Mouse (Mus musculus) bone marrow macrophage, adult 2 months (primary cell): ENCODE measurements around the gene Prkd1. TPM values are rescaled to one million over a fixed set of nuclear protein-coding genes. Genes with fewer than 3 reads are reported as not detected.
A peak's percentile ranks its signal among the peaks of the same experiment; 100 is the strongest.
"Not testable (repeated sequence)": the region's sequence is repeated elsewhere in the genome, so short reads cannot be mapped to it uniquely, and the experiment has no call there.

Source experiments
- H3K27ac ChIP-seq: 2 replicates; pipeline ENCODE4 v1.5.1; 2012; ENCODE audit warnings: low read depth, low read length; ENCODE audit not compliant: insufficient read depth
- H3K4me1 ChIP-seq: 2 replicates; pipeline ENCODE4 v1.6.1; 2012; ENCODE audit warnings: low read length; ENCODE audit not compliant: control insufficient read depth, insufficient read depth
- H3K4me3 ChIP-seq: 2 replicates; pipeline ENCODE4 v1.5.1; 2012; ENCODE audit warnings: mild to moderate bottlenecking, low read length, moderate library complexity; ENCODE audit not compliant: insufficient read depth
- CTCF ChIP-seq: IDR thresholded peaks from 2 replicates; pipeline ENCODE4 v1.5.1; 2012; ENCODE audit warnings: low read depth, mild to moderate bottlenecking, low read length, moderate library complexity
- POLR2A ChIP-seq: IDR thresholded peaks from 2 replicates; pipeline ENCODE4 v1.6.1; 2012; ENCODE audit warnings: mild to moderate bottlenecking, low read depth, low read length, borderline replicate concordance
- polyA plus RNA-seq: library from polyadenylated mRNA; stranded (reverse); fragments of >200 nt; gene quantifications from 2 replicates; pipeline ENCODE4 v1.2.4, GENCODE M21; 2012; ENCODE audit not compliant: missing spikeins, insufficient read depth, insufficient read length

The Prkd1 gene
- polyA plus RNA-seq, result not detected in 2 replicates

- Histone ChIP-seq H3K4me3 (peak within 1 kb of the TSS; percentile 30), H3K4me1 (no peaks in the 10 kb centered on the region), H3K27ac (no peak within 1 kb of the TSS)
- no peak for TF ChIP-seq CTCF
- no peak for TF ChIP-seq POLR2A
Measured at GRCm38 (mm10) chr12:50648671-50649541, at the start of gene Prkd1. TSS of gene Prkd1 (minus strand) at chr12:50649098.

- Histone ChIP-seq H3K4me1 (no peaks in the 10 kb centered on the region), H3K4me3 (no peak overlapping the region), H3K27ac (no peak overlapping the region)
- TF ChIP-seq CTCF (no peak), POLR2A (no peak)
Measured at GRCm38 (mm10) chr12:50697492-50697891, 48.6 kb upstream of the Prkd1 start.

DNA sequence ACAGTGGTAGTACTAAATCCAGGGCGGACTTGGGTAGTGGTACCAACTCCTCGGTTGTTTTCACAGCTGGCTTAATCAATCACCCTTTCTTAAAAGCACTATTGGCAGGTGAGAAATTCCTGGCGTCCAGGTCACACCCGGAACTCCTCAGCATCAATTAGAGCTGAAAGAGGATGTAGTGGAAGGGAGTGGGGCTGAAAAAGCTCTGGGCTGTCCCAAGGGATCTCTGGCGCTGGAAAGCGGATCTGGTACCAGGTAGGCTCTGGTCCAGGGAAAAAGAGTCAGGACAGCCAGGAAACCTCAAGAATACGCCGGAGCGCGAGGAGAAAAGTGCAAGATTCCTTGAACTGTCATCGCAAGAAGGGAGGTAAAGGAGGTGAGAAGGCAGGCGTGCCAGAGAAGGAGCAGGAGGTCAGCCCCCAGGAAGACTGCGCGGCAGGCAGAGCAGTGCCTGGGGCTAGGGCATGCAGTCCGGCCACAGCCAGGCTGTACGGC lies 675 bp downstream of the Prkd1 start:
- no peaks in the 10 kb centered on the region for H3K4me1 ChIP-seq
- TF ChIP-seq POLR2A, result no peak
- no peak for TF ChIP-seq CTCF
- H3K4me3 ChIP-seq, result no peak overlapping the region

DNA sequence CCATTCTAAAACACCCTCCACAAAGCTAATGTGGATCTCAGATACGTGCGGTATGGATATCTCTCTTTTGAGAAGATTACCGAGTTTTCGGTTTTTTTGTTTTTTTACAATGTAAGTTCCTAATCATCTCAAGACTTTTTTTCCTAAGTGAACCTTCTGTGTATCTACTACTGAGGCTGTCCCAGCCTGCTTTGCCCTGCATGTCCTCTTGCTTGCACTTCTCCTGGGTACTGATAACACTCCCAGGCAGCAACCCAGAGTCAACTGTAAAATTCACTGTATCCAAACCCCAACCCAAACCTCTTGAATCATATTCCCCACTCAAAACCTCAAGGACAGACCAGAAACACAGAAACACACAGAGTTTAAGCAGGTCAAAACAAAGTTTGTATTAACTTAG lies 2.0 kb downstream of the Prkd1 start:
- TF ChIP-seq CTCF (no peak), POLR2A (no peak)
- Histone ChIP-seq H3K4me3 (no peak overlapping the region), H3K4me1 (no peaks in the 10 kb centered on the region), H3K27ac (no peak overlapping the region)

More for the DNA sequence above, 675 bp downstream of the Prkd1 start:
- no peak overlapping the region for H3K27ac ChIP-seq

GRCm38 (mm10) chr12:50642671-50643070 lies 6.2 kb downstream of the Prkd1 start:
- no peak overlapping the region for H3K27ac ChIP-seq
- H3K4me1 ChIP-seq, result no peaks in the 10 kb centered on the region
- TF ChIP-seq POLR2A (no peak), CTCF (no peak)
- no peak overlapping the region for H3K4me3 ChIP-seq

GRCm38 (mm10) chr12:50640171-50640570 lies 8.7 kb downstream of the Prkd1 start:
- Histone ChIP-seq H3K4me3 (no peak overlapping the region), H3K4me1 (no peaks in the 10 kb centered on the region), H3K27ac (no peak overlapping the region)
- TF ChIP-seq CTCF (no peak), POLR2A (no peak)

DNA sequence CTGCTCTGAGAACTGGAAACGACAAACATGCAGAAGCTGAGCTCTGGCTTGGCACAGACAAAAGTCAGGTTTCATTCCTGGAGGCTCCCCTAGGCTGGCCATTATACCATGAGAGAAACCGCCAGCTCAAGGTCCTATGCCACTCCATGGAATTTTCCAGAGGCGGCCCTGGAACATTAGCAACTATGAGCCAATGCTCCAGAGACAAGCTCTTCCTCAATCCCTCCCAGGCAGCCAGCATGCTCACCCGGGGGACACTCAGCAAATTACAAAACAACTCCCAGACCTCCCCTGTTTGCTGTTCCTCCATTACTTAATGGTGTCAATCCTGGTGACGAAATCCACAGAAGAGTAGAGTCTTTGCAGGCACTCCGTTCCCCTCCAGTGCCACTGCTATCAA lies 14.5 kb downstream of the Prkd1 start:
- TF ChIP-seq CTCF (no peak), POLR2A (no peak)
- no peak overlapping the region for H3K4me3 ChIP-seq
- H3K4me1 ChIP-seq, result no peaks in the 10 kb centered on the region
- H3K27ac ChIP-seq, result no peak overlapping the region

GRCm38 (mm10) chr12:50626100-50626499 lies 22.8 kb downstream of the Prkd1 start:
- not testable (repeated sequence) for H3K4me1 ChIP-seq, H3K4me3 ChIP-seq, H3K27ac ChIP-seq

GRCm38 (mm10) chr12:50624175-50624574 lies 24.7 kb downstream of the Prkd1 start:
- TF ChIP-seq CTCF (no peak), POLR2A (no peak)
- Histone ChIP-seq H3K27ac (no peak overlapping the region), H3K4me3 (no peak overlapping the region), H3K4me1 (no peaks in the 10 kb centered on the region)

DNA sequence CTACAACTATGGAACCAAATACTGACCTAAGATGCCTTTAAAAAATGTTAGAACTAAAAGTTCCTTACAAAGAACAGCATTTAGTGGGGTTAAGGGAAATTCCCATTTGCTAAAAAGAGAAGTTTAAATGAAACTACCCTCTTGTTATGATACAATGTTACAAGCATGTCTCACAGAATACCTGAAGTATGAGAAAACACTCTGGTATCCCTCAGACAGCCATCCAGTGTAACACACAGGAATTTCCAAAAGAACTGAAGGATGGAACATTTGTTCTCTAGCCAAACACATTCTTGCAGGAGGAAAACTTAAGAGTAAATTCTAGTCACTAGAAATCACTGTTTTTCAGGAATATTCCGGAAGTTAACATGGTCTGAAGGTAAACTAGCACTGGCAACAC lies 33.0 kb downstream of the Prkd1 start:
- H3K27ac ChIP-seq, result no peak overlapping the region
- no peaks in the 10 kb centered on the region for H3K4me1 ChIP-seq
- TF ChIP-seq CTCF, result no peak
- no peak for TF ChIP-seq POLR2A
- no peak overlapping the region for H3K4me3 ChIP-seq
